Mouse (Mus musculus): Measurements from ENCODE around the gene Bpifb9a. TPM values are rescaled to one million over a fixed set of nuclear protein-coding genes. Genes with fewer than 3 reads are reported as not detected.
"Not testable (repeated sequence)": the region's sequence is repeated elsewhere in the genome, so short reads cannot be mapped to it uniquely, and the experiment has no call there.

Gene Bpifb9a
- polyA plus RNA-seq, 1 experiment from 2014 or later = not detected

DNA sequence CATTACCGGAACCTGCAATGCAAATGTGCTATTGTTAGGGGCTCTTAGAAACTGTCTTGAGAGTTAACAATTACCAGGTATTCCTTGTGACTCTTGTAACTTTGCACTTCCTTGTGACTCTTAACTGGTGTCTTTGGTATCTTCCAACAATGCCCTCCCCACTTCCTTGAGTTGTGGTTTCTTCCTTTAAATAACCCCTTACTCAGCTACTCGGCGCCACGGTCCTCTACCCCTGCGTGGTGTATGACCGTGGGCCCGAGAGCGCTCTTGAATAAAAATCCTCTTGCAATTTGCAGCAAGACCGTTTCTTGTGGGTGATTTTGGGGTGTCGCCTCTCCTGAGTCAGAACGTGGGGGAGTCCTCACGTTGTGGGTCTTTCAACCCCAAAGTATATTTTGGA lies 14.9 kb upstream of the Bpifb9a start:
- 76% methylated on average over 11 of the region's 12 CpGs for WGBS (ENCODE audit: insufficient replicate concordance)
- H3K27ac ChIP-seq; H3K36me3 ChIP-seq; ATAC-seq; H3K27me3 ChIP-seq (replicated peaks); H3K9ac ChIP-seq; H3K4me2 ChIP-seq; H3K4me3 ChIP-seq; H3K9me3 ChIP-seq (replicated peaks); H3K4me1 ChIP-seq: not testable (repeated sequence)

DNA sequence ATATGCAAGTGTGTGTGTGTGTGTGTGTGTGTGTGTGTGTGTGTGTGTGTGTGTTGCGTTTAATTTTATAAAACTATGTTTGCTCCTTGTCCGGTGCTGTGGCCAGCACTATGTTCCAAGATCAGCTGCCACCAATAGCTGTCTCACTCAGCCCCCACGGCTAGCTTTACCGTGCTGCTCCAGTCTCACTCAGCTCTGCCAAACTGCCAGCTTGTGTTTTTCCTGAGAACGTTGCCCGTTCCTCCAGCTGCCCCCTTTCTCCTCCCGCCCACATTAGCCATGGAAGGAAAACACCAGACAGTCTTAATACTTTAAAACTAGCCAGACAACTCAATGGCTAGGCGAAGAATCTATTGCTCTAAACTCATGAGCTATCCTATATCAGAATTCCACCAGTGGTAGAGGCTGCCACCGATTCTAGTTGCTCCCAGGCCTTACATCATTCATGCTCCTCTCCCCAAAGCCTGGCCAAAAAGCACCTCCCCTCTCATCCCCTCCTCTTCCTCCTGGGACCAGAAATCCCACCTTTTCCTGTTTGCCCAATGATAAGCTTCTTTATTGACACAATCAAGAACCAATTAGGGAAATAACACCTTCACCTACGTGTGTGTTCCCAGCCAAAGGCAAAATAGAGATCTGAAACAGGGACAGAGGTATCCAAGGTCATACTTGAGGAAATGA lies 14.2 kb upstream of the Bpifb9a start:
- no peaks in the 10 kb centered on the region for H3K27me3 ChIP-seq (replicated peaks)
- WGBS (ENCODE audit: insufficient replicate concordance) = 73% methylated on average over 10 of the region's 10 CpGs
- no peak overlapping the region for H3K27ac ChIP-seq
- no peak overlapping the region for H3K9ac ChIP-seq
- H3K4me1 ChIP-seq = no peaks in the 10 kb centered on the region
- H3K36me3 ChIP-seq = no peaks in the 10 kb centered on the region
- no peak overlapping the region for H3K4me2 ChIP-seq
- no peaks in the 10 kb centered on the region for H3K9me3 ChIP-seq (replicated peaks)
- no peak overlapping the region for H3K4me3 ChIP-seq
- no peak for ATAC-seq

DNA sequence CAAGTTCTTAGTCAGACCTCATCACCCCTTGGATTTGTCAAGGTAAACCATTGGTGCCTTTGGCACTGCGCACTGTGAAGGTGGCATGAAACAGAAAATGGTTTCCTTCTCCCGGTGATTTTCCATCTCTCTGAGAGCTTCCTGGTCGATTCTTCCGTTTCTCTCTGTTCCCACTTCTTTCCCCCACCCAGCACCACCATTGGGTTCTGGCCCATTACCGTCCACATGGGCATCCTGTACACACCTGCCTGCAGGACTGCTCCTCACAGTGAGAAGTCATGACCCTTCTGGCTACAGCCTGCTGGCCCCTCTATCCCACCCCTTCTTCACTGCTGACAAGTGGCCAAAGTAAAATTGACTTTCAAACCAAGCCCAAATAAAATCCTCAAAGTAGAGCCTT lies 12.3 kb upstream of the Bpifb9a start:
- H3K9me3 ChIP-seq (replicated peaks) = no peaks in the 10 kb centered on the region
- H3K27ac ChIP-seq = no peak overlapping the region
- H3K4me3 ChIP-seq = no peak overlapping the region
- 72% methylated on average over 5 of the region's 5 CpGs for WGBS (ENCODE audit: insufficient replicate concordance)
- no peak for ATAC-seq
- H3K4me2 ChIP-seq = no peak overlapping the region
- no peaks in the 10 kb centered on the region for H3K27me3 ChIP-seq (replicated peaks)
- H3K36me3 ChIP-seq = no peaks in the 10 kb centered on the region
- H3K4me1 ChIP-seq = no peaks in the 10 kb centered on the region
- H3K9ac ChIP-seq = no peak overlapping the region

DNA sequence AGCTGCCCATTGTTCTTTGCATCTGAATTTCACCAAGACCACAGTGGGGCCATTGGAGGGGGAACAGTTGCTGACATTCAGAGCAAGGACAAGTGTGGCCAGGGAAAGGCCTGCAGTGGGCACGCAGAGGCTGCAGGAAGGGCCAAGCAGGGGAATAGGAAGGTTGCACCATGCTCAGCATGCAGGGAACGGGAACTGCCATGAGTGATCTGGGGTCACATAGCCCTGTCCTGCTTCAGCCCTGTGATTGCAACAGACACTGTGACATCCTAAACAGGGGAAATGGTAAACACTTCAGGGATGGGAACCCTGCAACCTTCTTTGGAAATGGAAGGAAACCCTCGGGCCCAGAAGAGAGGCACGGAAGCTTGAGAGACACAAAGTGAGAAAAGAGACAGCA lies 2.4 kb upstream of the Bpifb9a start:
- not testable (repeated sequence) for H3K36me3 ChIP-seq; H3K9ac ChIP-seq; H3K27me3 ChIP-seq (replicated peaks); H3K9me3 ChIP-seq (replicated peaks); H3K27ac ChIP-seq; H3K4me2 ChIP-seq; ATAC-seq; H3K4me3 ChIP-seq; H3K4me1 ChIP-seq
- WGBS (ENCODE audit: insufficient replicate concordance) = 79% methylated on average over 2 of the region's 4 CpGs

DNA sequence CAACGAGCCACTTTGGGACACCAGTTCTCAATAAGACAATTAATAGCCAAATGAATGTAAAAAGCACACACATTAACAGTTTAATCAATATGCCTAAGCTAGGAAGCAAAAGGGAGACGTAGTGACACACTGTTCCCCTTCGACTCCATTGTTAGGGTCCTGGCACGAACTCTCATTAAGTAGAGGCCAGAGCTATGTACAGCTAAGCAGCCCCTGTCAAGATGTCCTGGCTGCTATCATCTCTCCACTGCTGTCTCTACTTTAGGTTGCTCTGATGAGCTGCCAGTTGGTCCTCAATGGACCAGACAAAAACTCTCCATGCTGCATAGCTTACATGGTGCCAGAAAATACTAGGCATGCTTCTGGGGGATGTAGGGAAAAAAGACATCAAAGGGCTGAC lies 1.9 kb upstream of the Bpifb9a start:
- H3K4me2 ChIP-seq = no peak overlapping the region
- no peaks in the 10 kb centered on the region for H3K9me3 ChIP-seq (replicated peaks)
- no peaks in the 10 kb centered on the region for H3K4me1 ChIP-seq
- no peak overlapping the region for H3K4me3 ChIP-seq
- ATAC-seq = no peak
- H3K36me3 ChIP-seq = no peaks in the 10 kb centered on the region
- no peaks in the 10 kb centered on the region for H3K27me3 ChIP-seq (replicated peaks)
- WGBS (ENCODE audit: insufficient replicate concordance) = 60% methylated on average over 4 of the region's 4 CpGs
- no peak overlapping the region for H3K27ac ChIP-seq
- no peak overlapping the region for H3K9ac ChIP-seq

DNA sequence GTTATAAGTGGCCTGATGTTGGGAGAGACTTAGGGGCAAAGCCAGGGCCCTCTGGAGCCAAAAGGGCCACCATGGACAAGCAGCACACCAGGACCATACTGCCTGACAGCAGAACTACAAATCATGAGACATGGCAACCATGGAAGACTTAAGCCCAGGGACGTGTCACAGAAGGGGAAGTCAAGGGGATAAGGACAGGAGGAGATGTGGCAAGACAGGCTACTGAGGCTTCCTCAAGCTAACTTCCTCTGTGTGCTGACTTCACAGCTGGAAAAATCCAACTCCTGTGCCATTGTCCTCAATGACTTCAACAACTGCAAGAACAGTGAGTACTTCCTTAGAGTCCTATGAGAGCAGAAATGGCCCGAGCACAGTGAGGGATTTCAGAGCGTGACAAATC lies 6.7 kb downstream of the Bpifb9a start:
- H3K9me3 ChIP-seq (replicated peaks); H3K9ac ChIP-seq; H3K4me1 ChIP-seq; H3K4me2 ChIP-seq; H3K4me3 ChIP-seq; H3K36me3 ChIP-seq; H3K27me3 ChIP-seq (replicated peaks); H3K27ac ChIP-seq; ATAC-seq: not testable (repeated sequence)
- 44% methylated on average over 3 of the region's 3 CpGs for WGBS (ENCODE audit: insufficient replicate concordance)

DNA sequence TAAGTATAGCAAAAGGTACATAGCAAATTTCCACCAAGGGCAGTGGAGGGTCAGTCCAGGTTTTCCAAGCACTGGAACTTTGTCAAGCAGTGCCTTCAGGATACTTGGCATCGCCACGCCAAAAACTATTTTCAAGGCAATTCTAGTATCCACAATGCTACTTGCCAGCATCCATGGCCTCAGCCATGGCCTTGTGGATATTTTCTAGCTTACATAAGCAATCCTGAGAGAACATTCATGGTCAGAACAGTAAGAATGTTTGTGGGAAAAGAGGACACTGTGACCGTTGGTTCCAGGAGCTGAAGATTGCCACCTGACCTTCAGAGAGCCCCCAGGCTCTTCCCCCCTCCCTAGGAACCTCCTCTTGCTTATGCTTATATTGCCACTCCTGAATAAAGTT lies 34.2 kb downstream of the Bpifb9a start:
- not testable (repeated sequence) for ATAC-seq
- 67% methylated on average over 3 of the region's 3 CpGs for WGBS (ENCODE audit: insufficient replicate concordance)

DNA sequence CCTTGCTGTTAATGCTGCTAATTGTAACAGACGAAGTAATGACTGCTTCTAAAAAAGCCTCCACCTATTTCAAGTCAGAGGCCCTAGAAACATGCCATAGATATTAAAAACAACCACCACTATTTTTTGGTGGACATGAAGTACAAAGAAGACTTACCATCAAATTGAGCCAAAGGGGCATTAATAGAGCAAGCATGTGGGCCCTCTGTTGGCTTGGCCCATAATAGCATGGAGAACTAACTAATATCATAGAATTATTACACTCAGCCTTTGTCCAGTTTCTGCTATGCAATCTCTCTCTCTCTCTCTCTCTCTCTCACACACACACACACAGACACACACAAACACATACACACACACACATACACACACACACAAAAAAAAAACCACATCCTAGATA lies 35.2 kb downstream of the Bpifb9a start:
- no peak for ATAC-seq
- 60% methylated on average over 1 of the region's 1 CpGs for WGBS (ENCODE audit: insufficient replicate concordance)

More for the DNA sequence above, 34.2 kb downstream of the Bpifb9a start:
- not testable (repeated sequence) for H3K27me3 ChIP-seq (replicated peaks); H3K4me2 ChIP-seq; H3K4me1 ChIP-seq; H3K27ac ChIP-seq; H3K36me3 ChIP-seq; H3K9me3 ChIP-seq (replicated peaks); H3K4me3 ChIP-seq; H3K9ac ChIP-seq

DNA sequence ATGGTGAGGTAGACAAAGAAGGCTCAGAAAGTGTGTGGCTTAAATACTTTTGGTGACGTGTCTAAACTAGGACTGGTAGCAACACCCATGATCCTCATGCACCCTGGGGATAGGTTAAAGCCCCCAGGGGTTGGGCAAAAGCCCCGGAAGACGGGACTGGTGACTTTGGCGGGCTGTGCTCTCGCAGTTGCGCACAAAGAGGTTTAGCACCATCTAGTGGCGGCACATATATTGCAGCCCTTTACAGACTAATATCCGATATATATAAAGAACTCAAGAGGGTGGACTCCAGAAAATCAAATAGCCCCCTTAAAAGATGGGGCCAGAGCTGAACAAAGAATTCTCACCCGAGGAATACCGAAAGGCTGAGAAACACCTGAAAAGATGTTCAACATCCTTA lies 37.1 kb downstream of the Bpifb9a start:
- not testable (repeated sequence) for ATAC-seq; H3K27me3 ChIP-seq (replicated peaks); H3K9me3 ChIP-seq (replicated peaks); H3K4me3 ChIP-seq; H3K9ac ChIP-seq; H3K4me1 ChIP-seq; H3K27ac ChIP-seq; H3K36me3 ChIP-seq
- H3K4me2 ChIP-seq = peak overlapping the region; percentile 33; the same call in 1 of the 2 replicates
- under 1% methylated on average over 10 of the region's 10 CpGs for WGBS (ENCODE audit: insufficient replicate concordance)

More for the DNA sequence above, 35.2 kb downstream of the Bpifb9a start:
- Histone ChIP-seq H3K9me3 (replicated peaks) (no peaks in the 10 kb centered on the region), H3K4me2 (no peak overlapping the region), H3K27me3 (replicated peaks) (no peaks in the 10 kb centered on the region), H3K4me3 (no peak overlapping the region), H3K36me3 (no peaks in the 10 kb centered on the region), H3K9ac (no peak overlapping the region), H3K27ac (no peak overlapping the region), H3K4me1 (no peaks in the 10 kb centered on the region)

DNA sequence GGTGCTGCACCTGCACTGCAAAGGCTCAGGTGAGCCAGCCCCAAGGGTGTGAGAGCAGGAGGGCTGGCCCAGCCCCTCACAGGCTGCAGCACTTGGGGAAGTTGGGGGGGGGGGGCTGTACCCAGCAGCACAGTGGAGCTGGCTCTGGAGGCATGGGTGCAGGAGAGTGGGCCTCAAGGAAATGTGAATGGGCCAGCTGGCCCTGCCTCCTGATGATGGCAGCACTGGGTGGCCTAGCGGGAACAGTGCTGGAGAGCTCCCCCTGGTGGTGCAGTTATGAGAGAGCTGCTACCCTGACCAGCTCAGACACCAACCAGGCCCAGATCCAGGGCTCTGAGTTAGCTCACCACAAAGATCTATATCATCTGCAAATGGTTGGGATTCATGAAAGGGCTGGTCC lies 42.8 kb downstream of the Bpifb9a start:
- 4% methylated on average over 1 of the region's 1 CpGs for WGBS (ENCODE audit: insufficient replicate concordance)
- H3K4me1 ChIP-seq = no peaks in the 10 kb centered on the region
- no peak overlapping the region for H3K9ac ChIP-seq
- H3K4me3 ChIP-seq = no peak overlapping the region
- no peak overlapping the region for H3K4me2 ChIP-seq
- H3K27ac ChIP-seq = no peak overlapping the region
- peak; percentile 80 for ATAC-seq
- H3K36me3 ChIP-seq = no peaks in the 10 kb centered on the region
- H3K27me3 ChIP-seq (replicated peaks) = no peaks in the 10 kb centered on the region
- H3K9me3 ChIP-seq (replicated peaks) = no peaks in the 10 kb centered on the region

DNA sequence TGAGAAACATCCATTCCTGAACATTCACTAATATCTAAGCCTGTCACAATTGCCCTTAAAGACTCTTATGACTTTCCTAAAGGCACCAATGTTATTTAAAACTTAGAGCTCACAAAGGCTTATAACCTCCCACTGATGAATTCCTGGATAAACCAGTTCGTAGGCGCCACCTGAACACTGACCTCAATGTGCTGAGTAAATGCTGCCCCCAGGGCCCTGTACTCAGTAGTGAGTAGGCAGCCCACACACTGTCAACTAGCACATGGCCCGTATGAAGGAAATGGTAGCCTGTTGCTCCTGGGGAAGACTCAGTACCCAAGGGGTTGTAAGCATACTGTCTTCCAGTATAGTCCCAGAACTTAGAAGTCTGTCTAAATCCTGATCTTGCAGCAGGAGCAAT lies 44.1 kb downstream of the Bpifb9a start:
- H3K4me1 ChIP-seq = no peaks in the 10 kb centered on the region
- H3K9ac ChIP-seq = no peak overlapping the region
- H3K27ac ChIP-seq = no peak overlapping the region
- no peaks in the 10 kb centered on the region for H3K9me3 ChIP-seq (replicated peaks)
- WGBS (ENCODE audit: insufficient replicate concordance) = 70% methylated on average over 3 of the region's 3 CpGs
- no peak overlapping the region for H3K4me2 ChIP-seq
- no peak for ATAC-seq
- H3K4me3 ChIP-seq = no peak overlapping the region
- H3K27me3 ChIP-seq (replicated peaks) = no peaks in the 10 kb centered on the region
- no peaks in the 10 kb centered on the region for H3K36me3 ChIP-seq

DNA sequence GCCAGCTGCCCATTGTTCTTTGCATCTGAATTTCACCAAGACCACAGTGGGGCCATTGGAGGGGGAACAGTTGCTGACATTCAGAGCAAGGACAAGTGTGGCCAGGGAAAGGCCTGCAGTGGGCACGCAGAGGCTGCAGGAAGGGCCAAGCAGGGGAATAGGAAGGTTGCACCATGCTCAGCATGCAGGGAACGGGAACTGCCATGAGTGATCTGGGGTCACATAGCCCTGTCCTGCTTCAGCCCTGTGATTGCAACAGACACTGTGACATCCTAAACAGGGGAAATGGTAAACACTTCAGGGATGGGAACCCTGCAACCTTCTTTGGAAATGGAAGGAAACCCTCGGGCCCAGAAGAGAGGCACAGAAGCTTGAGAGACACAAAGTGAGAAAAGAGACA lies 47.0 kb downstream of the Bpifb9a start:
- H3K4me2 ChIP-seq; H3K27me3 ChIP-seq (replicated peaks); H3K4me1 ChIP-seq; ATAC-seq; H3K9ac ChIP-seq; H3K27ac ChIP-seq; H3K36me3 ChIP-seq; H3K4me3 ChIP-seq; H3K9me3 ChIP-seq (replicated peaks): not testable (repeated sequence)
- 62% methylated on average over 1 of the region's 3 CpGs for WGBS (ENCODE audit: insufficient replicate concordance)

DNA sequence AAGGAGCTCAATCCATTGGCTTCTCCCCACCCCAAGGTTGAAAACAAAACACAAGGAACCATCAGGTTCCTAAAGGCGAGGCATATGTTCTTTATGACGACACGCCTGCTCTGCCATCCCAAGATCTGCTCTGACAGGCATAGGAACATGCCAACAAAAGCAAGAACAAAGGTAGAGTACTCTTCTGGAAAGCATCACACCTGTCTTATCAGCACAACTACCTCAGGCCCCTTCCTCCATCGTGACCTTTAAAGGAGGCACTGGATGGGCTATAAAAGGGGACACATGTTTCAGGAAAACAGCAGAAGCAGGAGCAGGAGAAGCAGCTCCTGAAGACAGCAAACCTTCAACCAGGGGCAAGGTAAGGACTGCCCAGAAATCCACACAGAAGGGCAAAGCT lies 49.3 kb downstream of the Bpifb9a start, which contains the start of gene Bpifb9b:
TSS of gene Bpifb9b (plus strand) at position 301 of the 400 bp plus-strand sequence.
- H3K4me2 ChIP-seq; H3K4me3 ChIP-seq; H3K9me3 ChIP-seq (replicated peaks); H3K27me3 ChIP-seq (replicated peaks); ATAC-seq; H3K4me1 ChIP-seq; H3K36me3 ChIP-seq; H3K27ac ChIP-seq; H3K9ac ChIP-seq: not testable (repeated sequence)
- 65% methylated on average over 4 of the region's 4 CpGs for WGBS (ENCODE audit: insufficient replicate concordance)
